Mouse (Mus musculus) T-cell, adult 2 months (primary cell): ENCODE results near the gene Ppp4r1.

ENCODE experiments used
- DNase-seq: peaks from one replicate; pipeline ENCODE4 v3.0.0; 2022; ENCODE audit warnings: low spot score

Ppp4r1 gene

DNA sequence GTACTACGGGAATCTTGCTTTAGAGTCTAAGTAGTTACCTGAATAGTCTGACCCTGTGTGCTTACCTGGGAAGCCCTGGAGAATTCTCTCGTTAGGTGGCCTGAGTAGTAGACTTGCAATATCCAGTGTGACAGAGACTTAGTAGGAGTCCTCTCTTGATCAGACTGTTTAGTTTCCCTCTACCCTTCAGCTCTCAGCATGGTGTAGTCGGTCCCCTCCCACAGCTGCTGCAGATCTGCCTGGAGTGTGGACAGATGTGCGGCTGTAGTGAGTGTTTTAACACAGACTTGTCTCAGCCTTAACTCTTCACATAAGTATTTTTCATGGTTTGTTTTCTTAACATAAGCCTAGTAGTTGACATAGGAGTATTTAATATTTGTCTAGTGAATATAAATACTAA, 19.7 kb downstream of the Ppp4r1 start:
- DNase-seq = no peak

DNA sequence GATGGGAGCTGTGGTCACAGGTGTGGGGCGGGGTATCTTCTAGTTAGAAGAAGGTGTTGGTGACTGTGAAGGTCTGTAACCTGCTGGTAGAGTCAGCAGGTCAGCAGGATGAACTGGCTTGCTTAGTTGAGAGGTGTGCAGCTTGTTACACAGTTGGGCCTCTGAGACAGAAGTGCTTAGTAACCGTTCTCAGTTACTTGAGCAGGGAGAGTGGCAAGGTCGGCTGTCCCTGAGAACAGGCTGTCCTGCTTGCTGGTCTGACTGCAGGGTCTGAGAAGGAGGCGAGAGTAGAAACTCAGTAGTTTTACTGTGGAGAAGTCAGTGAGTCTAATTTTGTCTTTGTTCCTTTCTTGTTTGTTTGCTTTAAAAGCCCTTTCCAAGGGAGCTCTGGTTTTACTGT, 23.6 kb downstream of the Ppp4r1 start:
- no peak for DNase-seq

GRCm38 (mm10) chr17:65806416-65806815, 24.0 kb downstream of the Ppp4r1 start:
- no peak for DNase-seq

- DNase-seq = no peak
Measured at GRCm38 (mm10) chr17:65811032-65811431, 28.7 kb downstream of the Ppp4r1 start.

GRCm38 (mm10) chr17:65813763-65814162, 31.4 kb downstream of the Ppp4r1 start:
- DNase-seq = no peak

DNA sequence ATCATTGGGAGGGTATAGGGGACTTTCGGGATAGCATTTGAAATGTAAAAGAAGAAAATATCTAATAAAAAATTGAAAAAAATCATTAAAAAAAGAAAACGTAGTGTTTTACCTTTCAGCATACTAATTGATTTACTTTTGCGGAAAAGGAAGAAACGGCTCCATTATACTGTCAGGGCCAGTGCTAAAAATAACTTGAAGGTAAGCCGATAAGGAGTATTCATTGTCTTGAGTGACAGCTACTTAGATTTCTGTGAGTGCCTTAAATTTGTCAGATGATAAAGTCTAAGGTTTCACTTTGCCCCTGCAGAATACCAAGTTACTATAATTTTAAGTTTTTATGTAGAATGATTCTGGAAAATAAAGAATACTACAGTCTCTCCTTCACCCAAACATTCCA, 37.8 kb downstream of the Ppp4r1 start:
- DNase-seq = no peak

DNA sequence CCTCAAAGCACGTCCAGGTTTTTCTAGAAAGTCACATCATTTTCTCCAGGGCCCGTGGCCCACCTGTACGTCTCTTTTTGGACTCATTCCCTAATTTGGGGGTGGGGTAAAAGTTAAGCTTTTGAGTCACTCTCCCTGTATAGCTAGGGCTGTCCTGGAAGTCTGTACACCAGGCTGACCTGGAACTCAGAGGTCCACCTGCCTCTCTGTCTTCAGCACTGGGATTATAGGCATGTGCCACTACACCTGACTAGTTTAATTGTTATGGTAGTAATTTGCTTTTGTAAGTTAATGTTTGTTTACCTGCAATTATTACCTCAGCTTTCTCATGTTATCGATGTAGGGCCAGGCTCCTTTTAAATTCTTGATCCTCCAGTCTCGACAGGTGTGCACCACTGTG, 40.0 kb downstream of the Ppp4r1 start:
- no peak for DNase-seq

DNA sequence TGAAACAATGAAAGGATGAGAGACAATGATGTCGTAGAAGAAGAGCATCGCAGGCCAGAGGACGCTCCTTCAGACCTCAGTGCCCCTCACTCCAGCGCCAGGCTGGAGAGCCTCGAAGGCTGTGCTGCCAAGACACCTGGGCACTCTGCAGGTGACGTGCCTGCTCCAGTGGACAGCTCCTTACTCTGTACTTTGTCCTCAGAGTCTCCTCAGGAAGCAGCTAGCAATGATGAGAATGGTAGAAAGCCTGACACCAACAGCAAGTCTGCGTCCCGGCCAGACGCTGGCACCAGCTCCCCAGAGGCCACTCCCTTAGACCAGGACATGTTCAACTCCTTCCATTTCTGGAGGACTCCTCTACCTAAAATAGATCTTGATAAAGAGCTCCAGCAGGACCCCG, 41.9 kb downstream of the Ppp4r1 start:
- DNase-seq = no peak

- peak; percentile 15 for DNase-seq
Measured at GRCm38 (mm10) chr17:65826257-65826656, 43.9 kb downstream of the Ppp4r1 start.

- no peak for DNase-seq
Measured at GRCm38 (mm10) chr17:65827119-65827840, 44.9 kb downstream of the Ppp4r1 start.

GRCm38 (mm10) chr17:65827904-65828303, 45.5 kb downstream of the Ppp4r1 start:
- no peak for DNase-seq

GRCm38 (mm10) chr17:65828951-65829350, 46.6 kb downstream of the Ppp4r1 start:
- DNase-seq = no peak

- no peak for DNase-seq
Measured at GRCm38 (mm10) chr17:65830216-65830863, 48.0 kb downstream of the Ppp4r1 start.

- DNase-seq = no peak
Measured at GRCm38 (mm10) chr17:65833891-65834290, 51.5 kb downstream of the Ppp4r1 start.

DNA sequence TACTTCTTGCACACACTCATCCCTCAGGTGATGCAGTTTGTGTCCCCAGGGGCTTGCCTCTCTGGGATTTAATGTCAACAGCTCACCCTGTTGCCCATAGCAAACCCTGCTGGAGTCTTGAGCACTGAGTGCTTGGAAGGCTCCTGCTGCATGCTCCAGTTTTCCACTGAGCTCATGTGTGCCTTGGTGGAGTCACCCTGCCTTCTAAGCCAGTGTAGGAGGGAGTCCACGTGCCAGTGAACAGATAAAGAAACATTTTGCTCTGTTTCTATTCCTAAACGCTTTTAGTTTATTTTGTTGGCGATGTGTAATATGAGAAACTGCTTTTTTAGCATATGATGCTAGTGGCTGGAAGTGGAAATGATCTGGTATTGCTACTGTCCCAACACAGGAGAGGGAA, 54.4 kb downstream of the Ppp4r1 start:
- no peak for DNase-seq

DNA sequence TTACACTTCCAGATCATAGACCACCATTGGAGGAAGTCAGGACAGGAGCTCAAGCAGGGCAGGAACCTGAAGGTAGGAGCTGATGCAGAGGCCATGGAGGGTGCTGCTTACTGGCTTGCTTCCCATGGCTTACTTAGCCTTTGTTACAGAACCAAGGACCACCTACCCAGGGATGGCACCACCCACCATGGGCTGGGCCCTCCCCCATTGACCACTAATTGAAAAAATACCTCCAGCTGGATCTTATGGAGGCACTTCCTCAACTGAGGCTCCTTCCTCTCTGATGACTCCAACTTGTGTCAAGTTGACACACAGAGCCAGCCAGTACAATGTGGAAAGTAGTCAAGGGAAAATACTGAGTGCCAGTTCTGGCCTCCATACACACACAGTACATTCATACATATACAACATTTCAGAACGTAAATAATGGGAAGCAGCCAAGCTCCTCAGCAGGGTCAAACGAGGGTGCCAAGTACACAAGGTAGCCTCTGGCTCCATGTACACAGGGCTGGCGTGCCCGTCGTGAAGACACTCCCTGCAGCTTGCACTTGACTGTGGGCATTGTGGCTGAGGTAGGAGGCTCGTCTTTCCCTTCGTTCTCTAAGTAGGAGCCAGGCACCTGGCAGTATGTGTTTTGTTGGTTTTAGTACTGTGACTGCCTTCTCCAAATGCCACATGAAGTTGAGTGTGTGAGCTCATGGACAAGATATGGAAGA, 57.3 kb downstream of the Ppp4r1 start:
- no peak for DNase-seq

DNA sequence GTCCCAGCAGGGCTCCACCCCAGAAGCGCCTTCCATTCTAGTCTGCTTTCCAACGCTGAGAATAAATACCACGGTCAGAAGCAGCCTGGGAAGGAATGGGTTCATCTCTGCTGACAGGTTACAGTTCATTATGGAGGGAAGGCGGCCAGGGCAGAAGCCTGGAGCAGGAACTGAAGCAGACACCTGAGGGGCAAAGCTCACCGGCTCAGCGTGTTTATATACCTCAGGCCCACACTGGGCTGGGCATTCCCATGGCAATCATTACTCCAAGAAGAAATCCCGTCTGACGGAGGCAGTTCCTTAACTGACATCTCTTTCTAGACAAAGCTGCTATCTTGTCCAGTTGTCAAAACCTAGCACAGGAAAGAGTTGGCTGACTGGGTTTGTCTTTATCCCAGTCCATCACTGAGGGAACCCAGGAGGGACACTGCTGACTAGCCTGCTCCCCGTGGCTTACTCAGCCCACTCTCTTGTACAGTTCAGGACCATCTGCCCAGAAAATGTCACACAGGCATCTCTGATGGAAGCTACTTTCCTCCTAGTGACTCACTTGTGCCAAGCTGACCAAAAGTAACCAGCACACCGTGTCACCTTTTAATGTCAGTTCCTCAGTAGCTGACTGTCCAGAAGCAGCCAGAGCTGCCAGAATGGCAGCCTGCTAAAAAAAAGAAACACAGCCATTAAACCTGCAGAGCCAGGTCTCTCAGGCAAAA, 60.5 kb downstream of the Ppp4r1 start:
- DNase-seq = no peak

DNA sequence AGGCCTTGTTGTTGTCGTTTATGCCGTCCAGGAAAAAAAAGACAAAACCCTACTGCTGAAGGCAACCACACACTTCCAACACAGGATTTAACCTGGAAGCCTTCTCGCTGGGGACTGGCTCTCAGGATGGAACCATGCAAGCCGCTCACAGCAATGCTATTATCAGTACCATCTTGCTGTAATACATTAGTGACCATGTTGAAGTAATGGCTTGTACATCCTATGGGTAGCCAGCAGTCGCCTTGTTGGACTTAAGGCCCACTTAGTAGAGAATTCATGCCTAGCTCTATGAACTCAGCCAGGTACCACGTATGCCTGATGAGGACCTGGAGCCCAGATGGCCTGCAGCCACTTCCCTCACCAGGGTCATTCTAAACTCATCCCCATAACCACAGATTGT, 63.0 kb downstream of the Ppp4r1 start:
- no peak for DNase-seq

GRCm38 (mm10) chr17:65847694-65848449, 65.5 kb downstream of the Ppp4r1 start:
- DNase-seq = no peak

GRCm38 (mm10) chr17:65850487-65850886, 68.1 kb downstream of the Ppp4r1 start:
- DNase-seq = no peak

GRCm38 (mm10) chr17:65851749-65852148, 69.4 kb downstream of the Ppp4r1 start:
- DNase-seq = no peak

DNA sequence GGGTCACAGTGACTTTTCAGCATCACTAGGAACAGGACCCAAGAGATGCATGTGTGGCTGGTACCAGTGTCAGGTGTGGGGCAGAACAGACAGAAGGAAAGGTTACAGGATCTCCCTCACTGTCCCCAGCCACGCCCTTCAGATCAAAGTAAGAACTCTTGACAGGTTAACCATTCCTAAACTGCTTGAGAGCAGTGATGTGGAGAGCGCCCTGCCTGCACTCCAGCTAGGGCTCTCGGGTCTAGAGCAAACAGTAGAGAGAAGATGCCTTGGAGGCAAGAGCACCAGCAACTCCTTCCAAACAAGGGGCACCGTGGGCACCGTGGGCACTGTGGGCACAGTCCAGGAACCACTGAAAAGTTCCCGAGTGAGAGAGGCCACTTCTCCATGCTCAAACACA, 71.0 kb downstream of the Ppp4r1 start:
- DNase-seq = no peak
